Mouse (Mus musculus): ENCODE data around the gene Rfx3. TPM values are rescaled to one million over a fixed set of nuclear protein-coding genes. Genes with fewer than 3 reads are reported as not detected.

The Rfx3 gene
- polyA plus RNA-seq, 1 experiment from 2014 or later: 28.2 TPM

DNA sequence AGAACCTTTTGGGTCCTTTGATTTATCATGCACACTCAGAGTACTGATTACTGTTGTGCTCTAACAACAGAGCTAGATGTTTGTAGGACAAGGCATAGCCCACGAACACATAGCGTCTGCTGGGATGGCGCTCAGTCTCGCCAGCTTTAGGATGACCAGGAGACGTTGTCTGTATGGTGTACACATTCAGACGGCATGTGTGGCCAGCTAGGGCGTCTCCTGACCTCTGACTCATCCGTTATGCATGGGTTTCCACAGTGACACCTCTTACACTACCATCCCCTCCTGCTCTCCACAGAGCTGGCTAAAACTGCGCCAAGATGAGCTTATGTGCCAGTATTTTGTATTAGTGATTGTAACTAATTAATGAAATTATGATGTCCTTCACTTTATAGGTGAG is 108.4 kb downstream of the Rfx3 start:
- no peak for DNase-seq (ENCODE audit: extremely low spot score, low spot score)
- Histone ChIP-seq H3K27ac (no peak overlapping the region), H3K4me1 (peaks cover 24% of the 10 kb centered on the region), H3K27me3 (ENCODE audit: poor library complexity, severe bottlenecking) (peaks cover 49% of the 10 kb centered on the region), H3K9me3 (no peaks in the 10 kb centered on the region), H3K4me3 (no peak overlapping the region), H3K36me3 (replicated peaks) (peaks cover 15% of the 10 kb centered on the region)
- 91% methylated on average over 9 of the region's 9 CpGs for WGBS

- 93% methylated on average over 6 of the region's 6 CpGs for WGBS
- Histone ChIP-seq H3K4me1 (peaks cover 24% of the 10 kb centered on the region), H3K4me3 (no peak overlapping the region), H3K36me3 (replicated peaks) (peaks cover 15% of the 10 kb centered on the region), H3K27ac (no peak overlapping the region), H3K27me3 (ENCODE audit: poor library complexity, severe bottlenecking) (peaks cover 40% of the 10 kb centered on the region), H3K9me3 (no peaks in the 10 kb centered on the region)
- DNase-seq (ENCODE audit: extremely low spot score, low spot score): no peak
These were observed 109.3 kb downstream of the Rfx3 start for GRCm38 (mm10) chr19:27901693-27902092.

DNA sequence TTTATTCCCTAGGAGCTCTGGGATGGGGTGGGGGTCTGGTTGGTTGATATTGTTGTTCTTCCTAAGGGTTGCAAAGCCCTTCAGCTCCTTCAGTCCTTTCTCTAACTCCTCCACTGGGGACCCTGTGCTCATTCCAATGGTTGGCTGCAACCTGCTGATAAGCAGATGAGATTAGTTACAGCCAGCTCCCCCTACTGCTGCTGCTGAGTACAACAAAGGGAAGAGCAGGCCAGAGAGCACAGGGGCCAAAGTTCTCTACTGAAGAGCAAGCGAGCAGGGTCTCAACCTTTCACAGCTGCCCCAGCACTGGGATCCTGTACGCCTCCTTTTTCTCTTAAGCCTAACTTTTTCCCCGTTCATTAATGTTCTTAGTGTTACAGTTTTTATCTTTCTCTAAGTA is 126.4 kb downstream of the Rfx3 start:
- Histone ChIP-seq H3K27ac (no peak overlapping the region), H3K36me3 (replicated peaks) (peaks cover 5% of the 10 kb centered on the region), H3K27me3 (ENCODE audit: poor library complexity, severe bottlenecking) (no peaks in the 10 kb centered on the region), H3K4me1 (no peaks in the 10 kb centered on the region), H3K4me3 (no peak overlapping the region), H3K9me3 (no peaks in the 10 kb centered on the region)
- DNase-seq (ENCODE audit: extremely low spot score, low spot score): no peak
- WGBS: 90% methylated on average over 3 of the region's 3 CpGs

- Histone ChIP-seq H3K27me3 (ENCODE audit: poor library complexity, severe bottlenecking) (no peaks in the 10 kb centered on the region), H3K4me1 (no peaks in the 10 kb centered on the region), H3K4me3 (no peak overlapping the region), H3K27ac (no peak overlapping the region), H3K9me3 (no peaks in the 10 kb centered on the region), H3K36me3 (replicated peaks) (no peaks in the 10 kb centered on the region)
- 87% methylated on average over 2 of the region's 2 CpGs for whole genome bisulfite sequencing
- no peak for DNase-seq (ENCODE audit: extremely low spot score, low spot score)
These were observed 133.5 kb downstream of the Rfx3 start for GRCm38 (mm10) chr19:27877429-27877828.

DNA sequence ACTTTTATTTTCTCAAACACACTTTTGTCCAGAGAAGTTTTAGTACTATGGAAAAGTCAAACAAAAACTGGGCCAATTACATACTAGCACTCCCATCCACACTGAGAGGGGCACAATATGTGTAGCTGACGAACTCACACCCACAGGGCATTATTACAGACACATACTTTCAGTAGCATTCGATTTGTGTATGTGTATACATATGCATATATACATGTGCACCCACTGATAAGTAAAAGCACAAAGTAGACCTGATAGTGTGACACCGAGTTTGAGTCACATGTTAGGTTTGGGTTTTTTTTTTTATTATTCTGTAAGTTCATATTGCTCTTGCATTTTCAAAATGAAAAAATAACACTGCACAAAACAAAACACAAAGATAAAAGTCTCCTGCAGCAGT is 140.2 kb downstream of the Rfx3 start:
- Histone ChIP-seq H3K27me3 (ENCODE audit: poor library complexity, severe bottlenecking) (no peaks in the 10 kb centered on the region), H3K4me1 (no peaks in the 10 kb centered on the region), H3K27ac (no peak overlapping the region), H3K9me3 (no peaks in the 10 kb centered on the region), H3K36me3 (replicated peaks) (peaks cover 6% of the 10 kb centered on the region; the same call in 1 of the 2 replicates), H3K4me3 (no peak overlapping the region)
- WGBS: 87% methylated on average over 3 of the region's 3 CpGs
- no peak for DNase-seq (ENCODE audit: extremely low spot score, low spot score)

DNA sequence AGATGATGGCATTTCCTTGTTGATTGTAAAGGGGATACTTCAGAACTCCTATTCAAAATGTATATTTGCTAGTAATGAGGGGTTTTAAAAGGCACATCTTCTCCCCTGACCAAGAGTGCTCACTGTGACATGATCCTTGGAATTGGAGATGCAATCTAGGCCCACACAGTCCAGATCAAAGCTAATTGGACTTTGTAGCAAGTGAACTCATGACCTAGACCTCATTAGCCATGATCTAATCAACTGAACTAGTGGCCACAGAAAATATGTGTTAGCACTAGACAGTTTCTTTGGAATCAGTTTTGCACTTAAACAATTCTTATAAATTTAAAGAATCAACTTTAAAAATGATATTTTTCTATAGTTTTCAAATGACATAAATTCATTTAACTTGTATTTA is 151.3 kb downstream of the Rfx3 start:
- no peak overlapping the region for H3K27ac ChIP-seq
- DNase-seq (ENCODE audit: extremely low spot score, low spot score): no peak
- H3K27me3 ChIP-seq (ENCODE audit: poor library complexity, severe bottlenecking): no peaks in the 10 kb centered on the region
- H3K4me3 ChIP-seq: no peak overlapping the region
- no peaks in the 10 kb centered on the region for H3K36me3 ChIP-seq (replicated peaks)
- H3K4me1 ChIP-seq: peaks cover 5% of the 10 kb centered on the region; the same call in 1 of the 2 replicates
- no peaks in the 10 kb centered on the region for H3K9me3 ChIP-seq

GRCm38 (mm10) chr19:27848946-27849345 is 162.0 kb downstream of the Rfx3 start:
- H3K4me3 ChIP-seq: no peak overlapping the region

DNA sequence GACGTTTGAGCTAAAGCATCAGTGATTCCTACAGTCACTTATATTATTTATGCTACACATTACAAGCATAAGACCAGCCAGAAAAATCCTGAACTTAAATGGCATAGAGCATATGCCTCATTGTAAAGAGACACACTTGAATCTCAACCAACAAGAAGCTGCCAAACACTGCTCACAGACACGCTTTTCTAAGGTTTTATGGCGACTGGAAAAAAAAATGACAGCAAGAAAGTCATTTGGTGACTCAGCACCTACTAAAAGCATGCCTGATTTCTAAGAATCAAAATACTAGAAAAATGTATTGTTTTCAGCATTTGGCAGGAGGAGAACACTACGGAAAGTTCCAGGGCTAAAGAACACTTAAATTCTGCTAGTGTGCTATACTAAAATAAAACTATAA is 163.9 kb downstream of the Rfx3 start:
- no peaks in the 10 kb centered on the region for H3K27me3 ChIP-seq (ENCODE audit: poor library complexity, severe bottlenecking)
- no peak overlapping the region for H3K27ac ChIP-seq
- H3K4me3 ChIP-seq: no peak overlapping the region
- DNase-seq (ENCODE audit: extremely low spot score, low spot score): no peak
- no peaks in the 10 kb centered on the region for H3K4me1 ChIP-seq
- WGBS: 95% methylated on average over 4 of the region's 4 CpGs
- peaks cover 20% of the 10 kb centered on the region for H3K36me3 ChIP-seq (replicated peaks)
- H3K9me3 ChIP-seq: no peaks in the 10 kb centered on the region

More at GRCm38 (mm10) chr19:27848946-27849345, 162.0 kb downstream of the Rfx3 start:
- no peaks in the 10 kb centered on the region for H3K9me3 ChIP-seq
- DNase-seq (ENCODE audit: extremely low spot score, low spot score): no peak
- no peaks in the 10 kb centered on the region for H3K27me3 ChIP-seq (ENCODE audit: poor library complexity, severe bottlenecking)
- WGBS: 83% methylated on average over 1 of the region's 1 CpGs
- no peak overlapping the region for H3K27ac ChIP-seq
- H3K36me3 ChIP-seq (replicated peaks): peaks cover 20% of the 10 kb centered on the region
- H3K4me1 ChIP-seq: no peaks in the 10 kb centered on the region

GRCm38 (mm10) chr19:27838635-27839034 is 172.3 kb downstream of the Rfx3 start:
- no peaks in the 10 kb centered on the region for H3K9me3 ChIP-seq
- no peaks in the 10 kb centered on the region for H3K27me3 ChIP-seq (ENCODE audit: poor library complexity, severe bottlenecking)
- no peaks in the 10 kb centered on the region for H3K4me1 ChIP-seq
- no peak overlapping the region for H3K4me3 ChIP-seq
- no peak overlapping the region for H3K27ac ChIP-seq
- 93% methylated on average over 3 of the region's 3 CpGs for whole genome bisulfite sequencing
- no peak for DNase-seq (ENCODE audit: extremely low spot score, low spot score)
- H3K36me3 ChIP-seq (replicated peaks): no peaks in the 10 kb centered on the region

GRCm38 (mm10) chr19:27838041-27838440 is 172.9 kb downstream of the Rfx3 start:
- H3K27ac ChIP-seq: no peak overlapping the region
- no peaks in the 10 kb centered on the region for H3K27me3 ChIP-seq (ENCODE audit: poor library complexity, severe bottlenecking)
- no peak overlapping the region for H3K4me3 ChIP-seq
- DNase-seq (ENCODE audit: extremely low spot score, low spot score): no peak
- H3K9me3 ChIP-seq: no peaks in the 10 kb centered on the region
- 83% methylated on average over 4 of the region's 4 CpGs for WGBS
- H3K4me1 ChIP-seq: peaks cover 3% of the 10 kb centered on the region; the same call in 1 of the 2 replicates
- no peaks in the 10 kb centered on the region for H3K36me3 ChIP-seq (replicated peaks)

- Histone ChIP-seq H3K36me3 (replicated peaks) (peaks cover 18% of the 10 kb centered on the region), H3K4me3 (no peak overlapping the region), H3K9me3 (no peaks in the 10 kb centered on the region), H3K27ac (no peak overlapping the region), H3K4me1 (peaks cover 3% of the 10 kb centered on the region; the same call in 1 of the 2 replicates), H3K27me3 (ENCODE audit: poor library complexity, severe bottlenecking) (no peaks in the 10 kb centered on the region)
- 83% methylated on average over 1 of the region's 1 CpGs for WGBS
- DNase-seq (ENCODE audit: extremely low spot score, low spot score): no peak
These were observed 178.5 kb downstream of the Rfx3 start for GRCm38 (mm10) chr19:27832448-27832847.

DNA sequence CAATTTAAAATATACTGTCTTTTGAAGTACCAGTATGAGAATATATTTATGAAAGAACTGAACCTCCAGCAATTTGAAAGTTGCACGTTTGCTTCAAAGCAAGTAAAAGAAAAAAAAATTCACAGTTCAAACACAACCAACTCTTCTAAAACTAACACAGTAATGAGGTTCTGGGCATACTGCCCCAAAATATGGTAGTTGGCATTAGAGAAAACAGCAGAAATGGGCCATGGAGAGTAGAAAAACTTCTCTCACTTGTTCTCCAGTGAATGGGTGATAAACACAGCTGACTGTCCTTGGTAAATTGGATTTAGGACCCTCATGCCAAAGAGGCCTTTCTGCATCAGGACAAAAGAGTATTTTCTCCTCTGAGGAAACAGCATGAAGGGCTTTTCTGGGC is 182.7 kb downstream of the Rfx3 start:
- Histone ChIP-seq H3K4me1 (peaks cover 2% of the 10 kb centered on the region; the same call in 1 of the 2 replicates), H3K27ac (no peak overlapping the region), H3K9me3 (no peaks in the 10 kb centered on the region), H3K36me3 (replicated peaks) (peaks cover 39% of the 10 kb centered on the region), H3K4me3 (no peak overlapping the region), H3K27me3 (ENCODE audit: poor library complexity, severe bottlenecking) (no peaks in the 10 kb centered on the region)
- WGBS: 88% methylated on average over 1 of the region's 1 CpGs
- no peak for DNase-seq (ENCODE audit: extremely low spot score, low spot score)

- H3K4me3 ChIP-seq: no peak overlapping the region
- H3K27me3 ChIP-seq (ENCODE audit: poor library complexity, severe bottlenecking): no peaks in the 10 kb centered on the region
- H3K27ac ChIP-seq: no peak overlapping the region
- DNase-seq (ENCODE audit: extremely low spot score, low spot score): no peak
- peaks cover 53% of the 10 kb centered on the region for H3K36me3 ChIP-seq (replicated peaks)
- H3K4me1 ChIP-seq: no peaks in the 10 kb centered on the region
- H3K9me3 ChIP-seq: peaks cover 1% of the 10 kb centered on the region; the same call in 1 of the 2 replicates
These were observed 193.3 kb downstream of the Rfx3 start for GRCm38 (mm10) chr19:27817661-27818060.

- no peak for DNase-seq (ENCODE audit: extremely low spot score, low spot score)
These were observed 230.9 kb downstream of the Rfx3 start for GRCm38 (mm10) chr19:27780030-27780429.

More at GRCm38 (mm10) chr19:27780030-27780429, 230.9 kb downstream of the Rfx3 start:
- WGBS: 57% methylated on average over 4 of the region's 4 CpGs
- Histone ChIP-seq H3K9me3 (no peaks in the 10 kb centered on the region), H3K27ac (no peak overlapping the region), H3K36me3 (replicated peaks) (peaks cover 54% of the 10 kb centered on the region), H3K4me3 (no peak overlapping the region), H3K4me1 (no peaks in the 10 kb centered on the region), H3K27me3 (ENCODE audit: poor library complexity, severe bottlenecking) (no peaks in the 10 kb centered on the region)

Data from forebrain, embryonic 10.5 days (tissue).